Mouse (Mus musculus): ENCODE results near the gene Pax3. TPM values are rescaled to one million over a fixed set of nuclear protein-coding genes. Genes with fewer than 3 reads are reported as not detected.

Gene Pax3
- polyA plus RNA-seq, 1 experiment = 0.10 TPM

GRCm38 (mm10) chr1:78168796-78169195, 28.1 kb downstream of the Pax3 start:
- Histone ChIP-seq H3K27me3 (ENCODE audit: control insufficient read depth, insufficient read depth, insufficient read length) (no peaks in the 10 kb centered on the region), H3K4me3 (no peak overlapping the region), H3K79me2 (ENCODE audit: control insufficient read depth, insufficient read depth) (no peaks in the 10 kb centered on the region), H3K4me2 (ENCODE audit: low read depth) (no peak overlapping the region), H3ac (ENCODE audit: control insufficient read depth, insufficient read length) (no peak overlapping the region), H3K36me3 (ENCODE audit: control insufficient read depth, insufficient read depth) (no peaks in the 10 kb centered on the region)
- TF ChIP-seq MYOG (IDR thresholded peaks at IDR 0.05; ENCODE audit: control insufficient read depth in 1 of 3, insufficient read depth in 1 of 3, insufficient read length in 2 of 3, low read depth in 2 of 3) (no peak), MYOD1 (IDR thresholded peaks at IDR 0.05; ENCODE audit: control insufficient read depth in 1 of 3, insufficient read length in 2 of 3, low read depth in 2 of 3) (no peak)

- H3K4me3 ChIP-seq = no peak overlapping the region
- TF ChIP-seq MAX (IDR thresholded peaks at IDR 0.05; ENCODE audit: low read depth) (no peak), MYOG (IDR thresholded peaks at IDR 0.05; ENCODE audit: control insufficient read depth in 1 of 3, insufficient read depth in 1 of 3, insufficient read length in 2 of 3, low read depth in 2 of 3) (no peak), USF1 (IDR thresholded peaks at IDR 0.05; ENCODE audit: low read depth) (no peak), SRF (IDR thresholded peaks at IDR 0.05; ENCODE audit: control insufficient read depth, insufficient read length, low read depth) (no peak), MYOD1 (IDR thresholded peaks at IDR 0.05; ENCODE audit: control insufficient read depth in 1 of 3, insufficient read length in 2 of 3, low read depth in 2 of 3) (no peak), TCF3 (IDR thresholded peaks at IDR 0.05; ENCODE audit: insufficient read length, low read depth) (no peak), TCF12 (IDR thresholded peaks at IDR 0.05; ENCODE audit: insufficient read depth, poor library complexity, severe bottlenecking) (no peak), POLR2A (IDR thresholded peaks at IDR 0.05; ENCODE audit: insufficient read length, low read depth) (no peak)
- no peaks in the 10 kb centered on the region for H3K79me2 ChIP-seq (ENCODE audit: control insufficient read depth, insufficient read depth)
- no peaks in the 10 kb centered on the region for H3K27me3 ChIP-seq (ENCODE audit: control insufficient read depth, insufficient read depth, insufficient read length)
- no peak overlapping the region for H3ac ChIP-seq (ENCODE audit: control insufficient read depth, insufficient read length)
- H3K4me2 ChIP-seq (ENCODE audit: low read depth) = no peak overlapping the region
- H3K36me3 ChIP-seq (ENCODE audit: control insufficient read depth, insufficient read depth) = no peaks in the 10 kb centered on the region
These were observed 29.2 kb downstream of the Pax3 start for GRCm38 (mm10) chr1:78167577-78168286.

- TF ChIP-seq E2F4 (IDR thresholded peaks at IDR 0.05; ENCODE audit: insufficient read depth) (no peak), REST (IDR thresholded peaks at IDR 0.05; ENCODE audit: insufficient read depth, insufficient read length) (no peak), USF1 (IDR thresholded peaks at IDR 0.05; ENCODE audit: low read depth) (no peak), POLR2A (IDR thresholded peaks at IDR 0.05; ENCODE audit: insufficient read length, low read depth) (no peak)
- Histone ChIP-seq H3K79me2 (ENCODE audit: control insufficient read depth, insufficient read depth) (no peaks in the 10 kb centered on the region), H3K27me3 (ENCODE audit: control insufficient read depth, insufficient read depth, insufficient read length) (no peaks in the 10 kb centered on the region)
These were observed 35.2 kb downstream of the Pax3 start for GRCm38 (mm10) chr1:78161745-78162144.

GRCm38 (mm10) chr1:78157930-78158329, 39.0 kb downstream of the Pax3 start:
- Histone ChIP-seq H3K4me2 (ENCODE audit: low read depth) (no peak overlapping the region), H3K36me3 (ENCODE audit: control insufficient read depth, insufficient read depth) (no peaks in the 10 kb centered on the region), H3K4me3 (no peak overlapping the region), H3K27me3 (ENCODE audit: control insufficient read depth, insufficient read depth, insufficient read length) (no peaks in the 10 kb centered on the region), H3K79me2 (ENCODE audit: control insufficient read depth, insufficient read depth) (no peaks in the 10 kb centered on the region), H3ac (ENCODE audit: control insufficient read depth, insufficient read length) (no peak overlapping the region)
- TF ChIP-seq SRF (IDR thresholded peaks at IDR 0.05; ENCODE audit: control insufficient read depth, insufficient read length, low read depth) (no peak), POLR2A (IDR thresholded peaks at IDR 0.05; ENCODE audit: insufficient read length, low read depth) (no peak), E2F4 (IDR thresholded peaks at IDR 0.05; ENCODE audit: insufficient read depth) (no peak), TCF3 (IDR thresholded peaks at IDR 0.05; ENCODE audit: insufficient read length, low read depth) (no peak), MYOG (IDR thresholded peaks at IDR 0.05; ENCODE audit: control insufficient read depth in 1 of 3, insufficient read depth in 1 of 3, insufficient read length in 2 of 3, low read depth in 2 of 3) (no peak), USF1 (IDR thresholded peaks at IDR 0.05; ENCODE audit: low read depth) (no peak)

More at GRCm38 (mm10) chr1:78161745-78162144, 35.2 kb downstream of the Pax3 start:
- Histone ChIP-seq H3K4me2 (ENCODE audit: low read depth) (no peak overlapping the region), H3ac (ENCODE audit: control insufficient read depth, insufficient read length) (no peak overlapping the region), H3K36me3 (ENCODE audit: control insufficient read depth, insufficient read depth) (no peaks in the 10 kb centered on the region), H3K4me3 (no peak overlapping the region)

- TF ChIP-seq TCF3 (IDR thresholded peaks at IDR 0.05; ENCODE audit: insufficient read length, low read depth) (no peak), MYOD1 (IDR thresholded peaks at IDR 0.05; ENCODE audit: control insufficient read depth in 1 of 3, insufficient read length in 2 of 3, low read depth in 2 of 3) (no peak), CEBPB (IDR thresholded peaks at IDR 0.05; ENCODE audit: insufficient read depth, poor library complexity, severe bottlenecking) (no peak), REST (IDR thresholded peaks at IDR 0.05; ENCODE audit: insufficient read depth, insufficient read length) (no peak), MYOG (IDR thresholded peaks at IDR 0.05; ENCODE audit: control insufficient read depth in 1 of 3, insufficient read depth in 1 of 3, insufficient read length in 2 of 3, low read depth in 2 of 3) (no peak), MAX (IDR thresholded peaks at IDR 0.05; ENCODE audit: low read depth) (no peak), TCF12 (IDR thresholded peaks at IDR 0.05; ENCODE audit: insufficient read depth, poor library complexity, severe bottlenecking) (no peak), SRF (IDR thresholded peaks at IDR 0.05; ENCODE audit: control insufficient read depth, insufficient read length, low read depth) (no peak), POLR2AphosphoS2 (IDR thresholded peaks at IDR 0.05; ENCODE audit: insufficient read length, low read depth) (no peak), POLR2A (IDR thresholded peaks at IDR 0.05; ENCODE audit: insufficient read length, low read depth) (no peak), USF1 (IDR thresholded peaks at IDR 0.05; ENCODE audit: low read depth) (no peak), E2F4 (IDR thresholded peaks at IDR 0.05; ENCODE audit: insufficient read depth) (no peak)
- Histone ChIP-seq H3K36me3 (ENCODE audit: control insufficient read depth, insufficient read depth) (no peaks in the 10 kb centered on the region), H3K4me3 (no peak overlapping the region), H3K79me2 (ENCODE audit: control insufficient read depth, insufficient read depth) (no peaks in the 10 kb centered on the region), H3K4me2 (ENCODE audit: low read depth) (no peak overlapping the region), H3K27me3 (ENCODE audit: control insufficient read depth, insufficient read depth, insufficient read length) (no peaks in the 10 kb centered on the region), H3ac (ENCODE audit: control insufficient read depth, insufficient read length) (no peak overlapping the region)
These were observed 41.1 kb downstream of the Pax3 start for GRCm38 (mm10) chr1:78155796-78156195.
